Mouse (Mus musculus) lung, adult 2 months (tissue): Measurements from ENCODE around the gene Cd47.
"Not testable (repeated sequence)": the region's sequence is repeated elsewhere in the genome, so short reads cannot be mapped to it uniquely, and the experiment has no call there.

ENCODE experiments used
- CTCF ChIP-seq: fragments of 200-500 bp; IDR thresholded peaks from 2 replicates; pipeline ENCODE4 v1.5.1; 2011; ENCODE audit warnings: mild to moderate bottlenecking, low read length, control low read depth; ENCODE audit not compliant: insufficient read depth
- POLR2A ChIP-seq: fragments of 200-500 bp; IDR thresholded peaks from 2 replicates; pipeline ENCODE4 v1.6.1; 2011; ENCODE audit warnings: low read depth, mild to moderate bottlenecking, control low read depth, low read length, borderline replicate concordance; ENCODE audit errors: extremely low read depth

GRCm38 (mm10) chr16:49830911-49831310 is 30.6 kb downstream of the Cd47 start:
- TF ChIP-seq POLR2A, CTCF: not testable (repeated sequence)
